Mouse (Mus musculus) gastrocnemius, postnatal 14 days (tissue): ENCODE data around the gene Ankrd35. TPM values are rescaled to one million over a fixed set of nuclear protein-coding genes. Genes with fewer than 3 reads are reported as not detected.
"Not testable (repeated sequence)": the region's sequence is repeated elsewhere in the genome, so short reads cannot be mapped to it uniquely, and the experiment has no call there.

Experiments
- DNase-seq: peaks from one replicate; pipeline ENCODE4 v3.0.0; 2021; ENCODE audit warnings: mixed read lengths
- intact Hi-C: fragments of 180-260 bp; cut with DNase I; formaldehyde crosslinking; loops from one replicate; pipeline ENCODE4 v1.15.1; 2025; ENCODE audit warnings: low total_unique reads
- long read RNA-seq, 2 experiments: library from polyadenylated mRNA; stranded (forward); transcript quantifications; one replicate each; pipeline ENCODE4 v2.0.0; 2021
- total RNA-seq, 2 experiments: library from RNA; stranded (reverse); gene quantifications; 2 replicates each; pipeline ENCODE4 v1.2.3; 2021

Ankrd35 gene
- total RNA-seq = 1 to 10 TPM; 1.0 to 2.3 TPM
- long read RNA-seq, experiment 1, partial matches to known transcripts = 1 of 4 reads
- long read RNA-seq, experiment 1, other reads (novel, unspliced or antisense) = 3 of 4 reads
- long read RNA-seq, experiment 2, partial matches to known transcripts = 1 of 5 reads
- long read RNA-seq, experiment 2, other reads (novel, unspliced or antisense) = 4 of 5 reads

DNA sequence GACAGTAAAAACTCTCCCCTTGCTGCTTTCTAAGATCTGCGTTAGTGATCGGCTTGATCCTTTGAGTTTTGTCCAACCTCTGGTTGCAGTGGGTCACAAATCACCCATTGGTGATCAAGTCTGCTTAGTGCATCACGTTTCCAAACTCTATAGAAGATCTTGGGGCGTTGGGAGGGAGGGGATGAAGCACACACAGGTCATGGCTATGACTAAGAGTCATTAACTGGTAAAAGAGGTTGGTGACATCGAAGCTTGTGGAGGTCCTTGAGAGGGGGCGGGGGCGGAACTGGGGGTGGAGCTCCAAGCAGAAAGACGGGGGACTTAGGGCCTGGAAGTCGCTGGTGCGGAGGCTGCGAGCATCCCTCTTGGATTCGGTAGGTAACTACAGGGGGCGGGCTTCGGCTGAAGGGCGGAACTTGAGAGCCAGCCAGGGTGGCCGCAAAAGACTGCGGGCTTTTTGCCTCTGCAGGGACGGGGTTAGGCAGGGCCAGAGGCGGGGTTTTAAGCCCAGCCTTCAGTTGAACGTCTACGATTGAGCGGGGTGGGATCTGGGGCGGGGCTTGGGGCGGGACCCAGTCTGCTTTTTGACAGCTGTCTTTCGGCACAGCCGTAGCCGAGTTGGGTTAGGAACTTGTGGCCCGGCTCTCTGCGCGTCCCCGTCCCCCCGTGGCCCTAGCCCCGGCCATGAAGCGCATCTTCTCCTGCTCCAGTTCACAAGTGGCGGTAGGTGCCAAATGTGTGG is at the start of gene Ankrd35:
Gene Ankrd35, plus strand, starts transcription at position 405 of the 742 bp plus-strand sequence.
- peak; percentile 86 for DNase-seq
- intact Hi-C loops = no loop called here

DNA sequence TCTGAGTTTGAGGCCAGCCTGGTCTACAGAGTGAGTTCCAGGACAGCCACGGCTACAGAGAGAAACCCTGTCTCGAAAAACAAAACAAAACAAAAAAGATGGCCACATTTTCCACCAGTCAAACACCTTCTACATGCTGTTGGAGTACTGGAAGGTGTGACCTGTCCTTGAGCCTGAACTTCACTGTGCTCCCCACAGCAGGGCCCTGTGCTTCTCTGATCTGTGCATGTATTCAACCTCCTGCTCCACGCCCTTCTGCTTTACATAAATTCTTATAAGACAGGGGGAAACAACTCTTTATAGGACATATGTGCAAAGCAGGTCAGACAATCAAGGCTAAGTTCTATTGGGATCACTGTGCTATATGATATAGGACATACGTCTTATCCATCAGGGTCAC is 46.7 kb upstream of the Ankrd35 start:
- no peak for DNase-seq
- intact Hi-C loops = no loop called here

GRCm38 (mm10) chr3:96629729-96630600 is 40.0 kb upstream of the Ankrd35 start, which contains the start of gene Rbm8a:
Rbm8a (plus strand) TSS chr3:96629933.
- DNase-seq = peak; percentile 94
- intact Hi-C loops = loop anchor here (5.0 kb wide), 1 partner anchor 33 kb away; the partner anchor contains the start of gene Ankrd34a

GRCm38 (mm10) chr3:96632058-96632457 is 37.9 kb upstream of the Ankrd35 start:
- no peak for DNase-seq
- intact Hi-C loops = loop anchor here (5.0 kb wide), 1 partner anchor 35 kb away; the partner anchor contains the start of gene Ankrd34a

DNA sequence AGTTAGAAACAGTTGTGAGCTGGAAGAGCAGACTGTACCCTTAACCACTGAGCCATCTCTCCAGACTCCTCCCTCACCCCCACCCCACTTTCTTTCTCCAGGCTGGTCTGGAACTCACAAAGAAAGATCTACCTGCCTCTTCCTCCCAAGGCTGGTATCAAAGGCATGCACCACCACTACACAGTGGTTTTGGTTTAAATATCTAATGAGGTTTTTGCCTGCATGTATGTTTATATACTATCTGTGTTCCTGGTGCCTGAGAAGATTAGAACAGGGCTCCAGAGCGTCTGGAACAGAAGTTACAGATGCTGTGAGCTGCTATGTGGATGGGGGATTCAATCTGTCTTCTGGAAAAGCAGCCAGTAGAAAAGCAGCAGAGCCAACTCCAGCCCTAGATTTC is 35.9 kb upstream of the Ankrd35 start:
- intact Hi-C loops = loop anchor here (5.0 kb wide), 1 partner anchor 37 kb away; the partner anchor contains the start of gene Ankrd34a
- no peak for DNase-seq

- DNase-seq = peak; percentile 88
- intact Hi-C loops = loop anchor here (5.0 kb wide), 2 partner anchors 38 to 48 kb away; partner anchors contain the start of gene Ankrd34a
Observed at GRCm38 (mm10) chr3:96634928-96635879, 34.7 kb upstream of the Ankrd35 start, which contains the start of the genes Pex11b and Gm42957. Pex11b (plus strand) TSS chr3:96635376. Gm42957 (plus strand) TSS chr3:96635474.

- intact Hi-C loops = loop anchor here (5.0 kb wide), 1 partner anchor 49 kb away; no protein-coding TSS in a partner anchor
- DNase-seq = no peak
Observed at GRCm38 (mm10) chr3:96635906-96636305, 34.0 kb upstream of the Ankrd35 start.

- no peak for DNase-seq
- intact Hi-C loops = loop anchor here (5.0 kb wide), 1 partner anchor 49 kb away; no protein-coding TSS in a partner anchor
Observed at GRCm38 (mm10) chr3:96636448-96636847, 33.5 kb upstream of the Ankrd35 start.

- DNase-seq = peak; percentile 35
- intact Hi-C loops = loop anchor here (5.0 kb wide), 1 partner anchor 52 kb away; no protein-coding TSS in a partner anchor
Observed at GRCm38 (mm10) chr3:96639219-96639618, 30.7 kb upstream of the Ankrd35 start.

- peak; percentile 55 for DNase-seq
- intact Hi-C loops = no loop called here
Observed at GRCm38 (mm10) chr3:96645018-96645649, 24.8 kb upstream of the Ankrd35 start, which contains the start of gene Itga10. Itga10 (plus strand) TSS chr3:96645584.

- intact Hi-C loops = no loop called here
Observed at GRCm38 (mm10) chr3:96647365-96647764, 22.6 kb upstream of the Ankrd35 start.

DNA sequence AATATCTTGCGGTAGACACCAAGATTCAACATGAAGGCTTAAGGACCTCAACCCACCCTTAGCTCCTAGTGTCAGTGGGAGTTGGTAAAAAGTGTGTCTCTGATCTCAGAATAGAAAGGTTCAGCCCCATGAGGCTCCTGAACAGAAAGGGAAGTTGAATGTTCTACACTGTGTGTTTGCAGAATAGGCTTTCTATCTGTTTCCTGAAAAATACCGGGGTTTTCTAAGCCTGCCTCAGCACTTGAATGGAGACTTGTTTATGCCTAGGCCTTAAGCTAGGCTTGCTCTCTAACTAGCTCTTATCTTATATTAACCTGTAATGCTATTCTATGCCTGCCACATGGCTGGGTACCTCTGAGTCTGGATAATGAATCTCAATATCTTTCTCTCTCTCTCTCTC is 9.0 kb upstream of the Ankrd35 start:
- DNase-seq = no peak
- intact Hi-C loops = no loop called here

More at GRCm38 (mm10) chr3:96647365-96647764, 22.6 kb upstream of the Ankrd35 start:
- DNase-seq = no peak

DNA sequence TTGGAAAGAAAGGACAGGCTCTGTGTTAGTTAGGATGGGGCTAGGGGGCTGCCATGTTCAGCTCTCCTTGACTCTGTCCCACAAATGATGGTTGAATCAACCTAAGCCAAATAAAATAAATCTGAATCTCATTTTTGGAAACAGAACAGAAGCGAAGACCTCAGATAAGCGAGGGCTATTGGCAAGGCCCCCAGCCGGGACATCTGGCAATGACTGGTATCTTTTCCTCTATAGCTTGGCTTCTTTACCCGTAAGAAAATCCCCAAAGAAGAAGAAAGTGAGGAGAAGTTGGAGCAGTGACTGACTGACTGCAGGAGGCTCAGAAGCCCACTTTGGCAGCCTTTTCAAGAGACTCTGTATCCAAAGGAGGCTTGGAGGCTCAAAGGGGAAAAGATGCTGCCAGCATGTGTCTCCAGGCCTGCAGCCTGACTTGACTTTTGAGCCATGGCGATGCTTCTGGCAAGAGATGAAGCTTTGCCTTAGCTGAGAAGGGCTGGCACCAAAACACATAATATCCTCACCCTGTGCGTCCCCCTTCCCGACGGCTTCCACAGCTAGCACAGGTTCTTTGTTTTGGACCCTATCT is 7.1 kb upstream of the Ankrd35 start:
- intact Hi-C loops = no loop called here
- DNase-seq = no peak

DNA sequence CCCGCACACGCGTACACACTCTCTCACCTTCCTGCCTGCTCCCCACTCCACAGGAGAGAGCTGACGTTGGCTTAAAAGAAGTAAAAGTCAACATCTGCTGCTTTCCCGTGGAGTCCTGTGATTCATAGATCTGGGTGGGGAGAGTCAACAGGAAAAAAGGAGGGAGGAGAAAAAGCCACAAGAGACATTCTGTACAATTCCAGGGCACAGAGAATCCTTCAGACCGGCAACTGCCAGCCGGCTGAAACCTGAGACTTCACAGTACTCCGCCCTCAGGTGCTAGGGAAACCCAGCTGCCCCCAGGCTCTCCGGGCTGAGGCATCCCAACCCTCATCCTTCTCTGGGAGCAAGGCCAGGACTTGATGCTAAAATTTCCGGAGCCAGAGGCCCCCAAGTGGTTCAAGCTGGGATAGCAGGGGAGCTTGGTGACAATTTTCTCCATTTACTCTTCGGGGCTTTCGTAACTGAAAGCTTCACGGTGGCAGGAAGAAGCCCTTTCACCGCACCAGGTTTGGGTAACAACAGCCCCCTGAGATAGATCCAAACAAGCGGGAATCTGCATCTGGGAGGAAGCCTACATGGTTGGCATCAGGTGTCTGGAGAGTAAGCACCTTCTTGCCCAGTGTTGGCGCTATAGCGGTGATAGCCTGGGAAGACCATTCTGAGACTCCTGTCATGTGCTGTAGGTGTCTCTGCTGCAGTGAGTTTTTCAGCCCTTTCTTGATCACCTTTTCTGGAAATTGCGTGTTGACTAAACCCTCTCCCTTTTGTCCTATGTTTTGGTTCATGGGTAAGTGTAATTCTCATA is 6.3 kb upstream of the Ankrd35 start:
- DNase-seq = peak; percentile 82
- intact Hi-C loops = no loop called here

GRCm38 (mm10) chr3:96665732-96666363 is 4.1 kb upstream of the Ankrd35 start:
- intact Hi-C loops, DNase-seq: not testable (repeated sequence)

- intact Hi-C loops = no loop called here
- DNase-seq = no peak
Observed at GRCm38 (mm10) chr3:96666916-96667315, 3.0 kb upstream of the Ankrd35 start.
